Mouse (Mus musculus) cerebral cortex, adult 2 months (tissue): ENCODE measurements around the gene Slc38a9.

ENCODE experiments used
- WGBS: fragments of 180-500 bp; shearing (Covaris S2); methylation state at CpG from one replicate; pipeline ENCODE4 v1.1.7; 2018; 5-methylcytosine and 5-hydroxymethylcytosine counted together

Slc38a9 gene

DNA sequence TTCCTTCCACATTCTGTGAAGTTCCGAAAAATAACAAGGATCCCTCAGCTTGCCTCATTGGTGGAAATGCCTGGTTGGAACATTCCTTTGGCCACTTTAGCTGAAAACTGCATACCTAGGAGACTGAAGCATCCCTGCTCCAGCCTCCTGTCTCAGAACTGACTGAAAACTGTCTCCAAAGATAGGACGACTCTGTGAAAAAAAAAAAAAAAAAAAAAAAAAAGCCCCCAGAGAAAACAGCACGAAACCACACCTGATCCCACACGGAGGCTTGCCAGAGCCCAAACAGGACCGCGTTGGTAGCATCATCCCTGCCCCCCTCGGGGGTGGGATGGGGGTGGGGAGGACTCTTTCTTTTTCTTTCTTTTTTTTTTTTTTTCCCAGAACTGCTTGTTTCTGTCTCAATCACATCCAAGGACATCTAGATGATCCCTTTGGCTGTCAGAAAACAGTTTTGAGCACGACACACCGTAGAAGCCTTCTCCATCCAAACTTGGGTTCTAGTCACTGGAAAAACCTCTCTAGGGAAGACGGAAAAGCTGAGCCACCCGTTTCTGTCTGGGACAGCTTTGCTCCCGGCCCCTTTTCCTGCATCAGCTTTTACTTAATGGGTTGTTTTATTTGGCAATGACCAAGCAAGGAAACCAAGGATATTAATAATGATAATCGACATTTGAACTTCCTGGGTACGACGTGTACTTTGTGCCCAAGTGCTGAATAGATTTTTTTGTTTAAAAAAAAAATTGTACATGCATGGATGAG lies 111.1 kb downstream of the Slc38a9 start:
- 39% methylated on average over 15 of the region's 15 CpGs for WGBS

DNA sequence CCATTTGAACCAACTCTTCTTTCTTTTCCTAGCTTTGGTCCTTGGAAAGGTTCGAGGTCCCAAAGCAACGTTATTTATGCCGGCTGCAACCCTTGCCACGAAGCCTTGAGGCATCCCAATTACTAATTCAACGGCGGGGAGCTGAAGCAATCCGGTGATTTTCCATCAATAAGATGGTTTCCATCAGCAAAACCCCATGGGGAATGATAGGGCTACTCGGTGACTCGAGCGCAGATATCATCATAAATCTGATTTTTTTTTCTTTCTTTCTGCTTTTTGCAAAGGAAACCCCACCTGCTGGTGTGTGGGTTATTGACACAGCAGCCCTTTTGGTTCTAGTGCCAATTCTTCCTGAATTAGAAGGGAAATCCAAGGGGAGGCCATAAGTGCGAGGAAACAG lies 111.7 kb downstream of the Slc38a9 start:
- WGBS: 69% methylated on average over 11 of the region's 11 CpGs

DNA sequence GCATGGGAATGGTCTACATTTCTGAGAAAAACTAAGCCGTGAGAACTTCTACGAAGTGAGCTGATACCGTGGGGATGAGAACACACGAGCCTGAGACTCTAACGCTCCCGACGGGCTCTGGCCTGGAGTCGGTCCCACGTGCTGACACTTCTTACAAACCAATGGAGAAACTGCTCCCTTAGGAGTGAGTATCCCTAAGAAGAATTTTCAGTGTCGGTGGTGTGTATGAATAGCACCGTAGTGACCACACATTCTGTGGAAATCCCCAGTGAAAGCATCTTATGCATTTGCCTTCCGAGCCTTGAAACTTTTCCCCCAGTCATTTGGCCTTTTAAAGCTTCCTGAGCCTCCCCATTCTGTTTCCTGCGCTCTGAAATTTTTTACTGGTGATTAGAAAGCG lies 112.3 kb downstream of the Slc38a9 start:
- 89% methylated on average over 14 of the region's 14 CpGs for WGBS

DNA sequence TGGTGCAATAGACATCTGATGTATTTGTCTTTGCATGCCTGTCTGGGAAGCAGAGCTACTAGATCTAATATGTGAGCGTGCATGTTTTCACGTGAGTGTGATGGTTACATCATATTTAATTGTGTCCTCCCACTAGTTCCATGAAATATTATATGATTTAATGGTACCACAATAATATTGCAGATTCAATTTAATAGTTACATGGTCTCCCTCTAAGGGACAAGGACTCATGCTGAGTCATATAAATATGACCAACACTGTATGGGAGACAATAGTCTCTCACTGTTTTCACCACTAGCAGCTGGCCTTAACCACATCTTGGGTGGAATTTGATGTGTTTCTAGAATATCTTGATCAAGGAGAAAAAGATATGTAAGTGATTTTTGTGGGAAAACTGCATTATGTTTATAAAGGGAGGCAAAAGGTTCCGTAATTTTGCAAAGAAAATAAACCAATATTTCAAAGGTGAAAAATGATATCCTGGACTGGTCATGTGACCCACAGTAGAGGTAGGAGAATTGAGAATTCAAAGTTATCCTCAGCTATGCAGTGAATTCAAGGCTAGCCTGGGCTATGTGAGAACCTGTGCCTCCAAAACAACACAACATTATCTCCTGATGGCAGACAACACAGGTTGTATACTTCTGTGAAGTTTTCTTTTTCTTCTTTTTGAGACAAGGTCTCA lies 113.6 kb downstream of the Slc38a9 start:
- WGBS: 99% methylated on average over 3 of the region's 3 CpGs

DNA sequence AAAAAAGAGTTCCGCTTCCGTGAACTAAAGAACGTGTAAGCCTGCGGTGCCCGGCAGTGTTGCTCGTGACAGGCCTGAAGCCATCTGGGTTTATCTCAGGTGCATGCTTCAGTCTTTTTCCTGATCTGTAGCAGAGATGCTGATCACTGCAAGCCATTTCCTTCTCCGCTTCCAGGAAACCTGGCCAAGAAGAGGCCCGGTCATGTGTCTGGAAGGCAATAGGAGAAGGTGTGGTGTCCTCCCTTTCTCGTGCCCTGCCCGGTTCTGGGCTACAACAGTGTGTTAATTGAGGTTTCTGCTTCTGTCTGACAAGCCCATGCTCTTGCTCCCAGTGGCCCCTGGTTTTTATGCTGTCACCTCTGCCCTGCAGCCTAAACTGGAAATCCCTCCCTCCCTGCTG lies 115.3 kb downstream of the Slc38a9 start:
- 84% methylated on average over 10 of the region's 10 CpGs for WGBS

- WGBS: 84% methylated on average over 5 of the region's 5 CpGs
Observed at GRCm38 (mm10) chr13:112778407-112778806, 117.9 kb downstream of the Slc38a9 start.

DNA sequence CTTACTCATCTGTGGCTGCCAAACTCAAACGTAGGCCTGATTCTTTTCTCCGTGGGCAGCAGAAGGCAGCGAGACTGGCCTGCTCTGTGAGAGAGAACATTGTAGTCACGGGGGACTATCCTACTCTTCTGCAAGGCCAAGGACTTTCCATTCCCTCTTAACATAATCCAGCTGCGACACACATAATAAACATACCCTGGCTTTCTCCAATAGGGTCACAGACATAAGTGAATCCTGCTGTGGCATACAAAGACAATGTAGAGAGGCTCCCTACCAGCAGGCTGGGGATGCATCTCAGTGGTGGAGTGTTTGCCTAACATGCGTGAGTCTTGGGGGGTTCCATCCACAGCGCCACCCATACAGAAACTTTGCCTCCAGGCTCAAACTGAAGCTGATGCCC lies 124.8 kb downstream of the Slc38a9 start:
- WGBS: 72% methylated on average over 7 of the region's 7 CpGs

GRCm38 (mm10) chr13:112786142-112786541 lies 125.6 kb downstream of the Slc38a9 start:
- WGBS: 68% methylated on average over 3 of the region's 3 CpGs

- 78% methylated on average over 10 of the region's 10 CpGs for WGBS
Observed at GRCm38 (mm10) chr13:112786942-112787533, 126.5 kb downstream of the Slc38a9 start.
